Mouse (Mus musculus) cerebellum, adult (tissue): ENCODE measurements around the gene Lrpap1.

Source experiments
- ATAC-seq: cut with Nextera tagmentation; 2 replicates; pipeline ENCODE4 v1.9.2; 2017; ENCODE audit warnings: mild to moderate bottlenecking, moderate library complexity, mixed read lengths; ENCODE audit not compliant: insufficient number of reproducible peaks, low FRiP score, low TSS enrichment

The Lrpap1 gene

GRCm38 (mm10) chr5:35129767-35130191 lies 24.2 kb upstream of the Lrpap1 start:
- 0 out of 2 replicates have a peak, but pooled peaks have one; percentile 22 for ATAC-seq

GRCm38 (mm10) chr5:35129208-35129607 lies 23.6 kb upstream of the Lrpap1 start:
- no peak for ATAC-seq

GRCm38 (mm10) chr5:35120024-35120423 lies 14.5 kb upstream of the Lrpap1 start:
- peak; percentile 89 for ATAC-seq

GRCm38 (mm10) chr5:35118418-35118817 lies 12.9 kb upstream of the Lrpap1 start:
- ATAC-seq = peak; percentile 26; the same call in 1 of the 2 replicates

- ATAC-seq = no peak
These were observed 12.1 kb upstream of the Lrpap1 start for GRCm38 (mm10) chr5:35117633-35118032.

GRCm38 (mm10) chr5:35116002-35116401 lies 10.4 kb upstream of the Lrpap1 start:
- ATAC-seq = no peak

- ATAC-seq = no peak
These were observed 6.9 kb upstream of the Lrpap1 start for GRCm38 (mm10) chr5:35112444-35112843.

GRCm38 (mm10) chr5:35105922-35106298 lies 344 bp upstream of the Lrpap1 start:
- ATAC-seq = peak; percentile 29

- no peak for ATAC-seq
These were observed 1.2 kb downstream of the Lrpap1 start for GRCm38 (mm10) chr5:35104183-35104959.

- no peak for ATAC-seq
These were observed 2.0 kb downstream of the Lrpap1 start for GRCm38 (mm10) chr5:35103528-35103927.

- ATAC-seq = no peak
These were observed 2.5 kb downstream of the Lrpap1 start for GRCm38 (mm10) chr5:35103086-35103485.

- no peak for ATAC-seq
These were observed 13.9 kb downstream of the Lrpap1 start for GRCm38 (mm10) chr5:35091636-35092035.

GRCm38 (mm10) chr5:35089614-35089963 lies 16.0 kb downstream of the Lrpap1 start:
- no peak for ATAC-seq

GRCm38 (mm10) chr5:35088785-35089613 lies 16.6 kb downstream of the Lrpap1 start:
- no peak for ATAC-seq

- no peak for ATAC-seq
These were observed 20.7 kb downstream of the Lrpap1 start for GRCm38 (mm10) chr5:35084913-35085312.

GRCm38 (mm10) chr5:35079101-35079500 lies 26.5 kb downstream of the Lrpap1 start:
- no peak for ATAC-seq

GRCm38 (mm10) chr5:35076369-35076768 lies 29.2 kb downstream of the Lrpap1 start:
- no peak for ATAC-seq

- ATAC-seq = peak; percentile 57; the same call in 1 of the 2 replicates
These were observed 31.6 kb downstream of the Lrpap1 start for GRCm38 (mm10) chr5:35073992-35074391.

GRCm38 (mm10) chr5:35073235-35073634 lies 32.3 kb downstream of the Lrpap1 start:
- no peak for ATAC-seq

- ATAC-seq = no peak
These were observed 33.7 kb downstream of the Lrpap1 start for GRCm38 (mm10) chr5:35071855-35072254.

GRCm38 (mm10) chr5:35070953-35071352 lies 34.6 kb downstream of the Lrpap1 start:
- ATAC-seq = no peak
